Mouse (Mus musculus): Measurements from ENCODE around the gene Pitx2.

GRCm38 (mm10) chr3:129205481-129206175, 6.0 kb downstream of the Pitx2 start:
- TF ChIP-seq CTCF (IDR thresholded peaks at IDR 0.05; ENCODE audit: extremely low read depth, insufficient read depth, low read length), result no peak
- no peak for TF ChIP-seq POLR2A (IDR thresholded peaks at IDR 0.05; ENCODE audit: extremely low read depth, insufficient read depth, low read length)

Data from cortical plate, adult 2 months (tissue).